Mouse (Mus musculus): ENCODE measurements at regions not wholly inside any gene's neighbourhood (a gene's known extent, or its start where the extent isn't known, plus 50 kb on each side); places are given as distances from the start of the nearest gene placed in this dataset.
A peak's percentile ranks its signal among the peaks of the same experiment; 100 is the strongest.

DNA sequence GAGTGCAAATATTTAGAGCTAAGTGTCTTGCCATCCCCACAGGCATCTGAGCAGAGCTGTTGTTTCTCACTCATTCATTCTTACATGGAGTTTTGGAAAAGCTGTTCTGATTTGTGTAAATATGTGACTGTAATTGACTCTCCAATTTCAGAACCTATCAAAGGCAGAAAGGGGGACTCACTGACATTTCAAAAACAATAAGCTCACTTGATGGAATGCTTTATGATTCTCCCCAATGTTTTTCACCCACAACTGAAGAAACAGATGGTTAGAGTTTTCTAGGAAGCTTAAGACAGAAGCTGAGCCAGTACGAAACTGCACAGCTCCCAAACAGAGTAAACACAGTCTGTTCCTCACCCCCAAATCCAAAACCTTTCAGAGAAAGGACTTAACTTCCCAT lies 460.1 kb upstream of the Etaa1 start:
- no peak for DNase-seq (ENCODE audit: low spot score in 2 of 2)

GRCm38 (mm10) chr11:18408071-18408752 lies 454.5 kb upstream of the Etaa1 start:
- no peak for DNase-seq (ENCODE audit: low spot score in 2 of 2)

DNA sequence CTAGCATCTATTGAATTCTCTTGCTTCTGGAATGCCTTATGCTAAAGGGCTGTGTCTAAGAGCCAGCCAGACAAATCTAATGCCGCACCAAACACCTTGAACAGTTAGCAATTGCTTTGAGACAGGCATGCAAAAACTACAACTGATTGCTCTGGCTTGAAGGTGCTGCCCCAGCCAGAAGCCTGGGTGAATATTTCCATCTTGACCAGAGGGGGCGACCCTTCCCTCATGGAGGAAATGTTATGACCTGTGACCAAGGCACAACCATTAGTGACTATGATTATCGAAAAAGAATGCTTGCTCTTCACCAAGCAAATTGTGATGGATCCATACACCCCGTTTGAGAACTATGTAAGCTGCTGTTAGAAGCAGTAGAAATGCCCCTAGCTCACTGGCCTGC lies 445.9 kb upstream of the Etaa1 start:
- no peak for DNase-seq (ENCODE audit: low spot score in 2 of 2)

DNA sequence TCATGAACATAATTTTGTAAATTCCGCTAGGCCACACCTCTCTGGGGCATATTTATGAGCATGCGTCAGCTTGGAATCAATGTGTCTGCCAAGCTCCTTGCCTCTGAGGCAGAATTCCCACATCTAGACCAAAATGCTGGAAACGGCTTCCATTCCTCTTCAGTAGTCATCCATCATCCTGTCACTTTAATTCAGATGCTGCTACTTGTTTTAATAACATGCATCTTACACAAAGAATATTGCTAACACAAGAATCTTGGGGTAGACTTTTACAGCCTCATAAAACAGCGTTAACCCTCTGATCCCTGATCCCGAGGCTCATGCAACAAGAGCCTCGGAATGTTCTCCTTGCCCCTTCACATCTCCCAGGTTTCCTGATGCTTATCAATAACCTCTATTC lies 442.7 kb upstream of the Etaa1 start:
- no peak for DNase-seq (ENCODE audit: low spot score in 2 of 2)

- no peak for DNase-seq (ENCODE audit: low spot score in 2 of 2)
Measured at GRCm38 (mm10) chr11:18395631-18396030, 442.0 kb upstream of the Etaa1 start.

- DNase-seq (ENCODE audit: low spot score in 2 of 2), result no peak
Measured at GRCm38 (mm10) chr11:18372813-18373332, 419.2 kb upstream of the Etaa1 start.

- no peak for DNase-seq (ENCODE audit: low spot score in 2 of 2)
Measured at GRCm38 (mm10) chr11:18371304-18371703, 417.6 kb upstream of the Etaa1 start.

- no peak for DNase-seq (ENCODE audit: low spot score in 2 of 2)
Measured at GRCm38 (mm10) chr11:18370861-18371260, 417.2 kb upstream of the Etaa1 start.

DNA sequence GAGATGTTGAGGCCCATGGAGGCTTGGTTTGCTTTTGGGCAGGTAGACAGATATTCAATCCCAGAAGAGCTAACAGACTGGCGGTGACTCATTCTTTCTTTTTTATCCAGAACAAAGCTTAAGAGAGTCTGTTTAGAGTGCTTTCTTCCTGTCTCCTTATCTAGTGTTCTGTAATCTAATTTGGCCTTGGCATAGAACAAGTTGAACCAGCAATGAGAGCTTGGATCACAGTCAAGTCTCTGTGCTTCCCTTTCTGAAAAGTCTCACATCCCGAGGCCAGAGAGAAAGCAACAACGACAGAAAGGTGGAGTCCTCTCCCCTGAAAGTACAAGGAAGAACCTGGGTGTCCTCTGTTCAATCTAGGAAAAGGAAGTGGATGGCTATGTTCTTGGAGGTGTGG lies 401.2 kb upstream of the Etaa1 start:
- DNase-seq (ENCODE audit: low spot score in 2 of 2), result no peak

- no peak for DNase-seq (ENCODE audit: low spot score in 2 of 2)
Measured at GRCm38 (mm10) chr11:18354156-18354555, 400.5 kb upstream of the Etaa1 start.

DNA sequence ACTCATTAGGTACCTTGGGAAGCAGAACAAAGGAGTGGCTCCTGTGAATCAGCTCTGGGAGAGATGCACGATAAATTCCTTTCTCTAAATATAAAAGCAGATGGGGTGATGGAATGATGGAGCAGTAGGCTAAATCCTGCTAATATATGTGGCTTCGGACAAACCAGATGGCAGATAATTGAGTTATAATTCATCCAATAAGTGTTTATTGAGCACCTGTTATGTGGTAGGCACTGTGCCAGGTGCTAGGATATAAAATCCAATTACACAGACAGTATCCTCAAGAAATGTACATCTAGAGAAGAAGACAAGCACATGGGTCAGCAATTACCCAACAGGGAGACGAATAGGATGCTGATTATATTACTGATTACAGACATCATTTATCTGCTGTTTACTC lies 394.2 kb upstream of the Etaa1 start:
- DNase-seq (ENCODE audit: low spot score in 2 of 2), result peak in 1 of 2 experiments; percentile 3

GRCm38 (mm10) chr11:18313510-18314301 lies 360.0 kb upstream of the Etaa1 start:
- DNase-seq (ENCODE audit: low spot score in 2 of 2), result no peak

DNA sequence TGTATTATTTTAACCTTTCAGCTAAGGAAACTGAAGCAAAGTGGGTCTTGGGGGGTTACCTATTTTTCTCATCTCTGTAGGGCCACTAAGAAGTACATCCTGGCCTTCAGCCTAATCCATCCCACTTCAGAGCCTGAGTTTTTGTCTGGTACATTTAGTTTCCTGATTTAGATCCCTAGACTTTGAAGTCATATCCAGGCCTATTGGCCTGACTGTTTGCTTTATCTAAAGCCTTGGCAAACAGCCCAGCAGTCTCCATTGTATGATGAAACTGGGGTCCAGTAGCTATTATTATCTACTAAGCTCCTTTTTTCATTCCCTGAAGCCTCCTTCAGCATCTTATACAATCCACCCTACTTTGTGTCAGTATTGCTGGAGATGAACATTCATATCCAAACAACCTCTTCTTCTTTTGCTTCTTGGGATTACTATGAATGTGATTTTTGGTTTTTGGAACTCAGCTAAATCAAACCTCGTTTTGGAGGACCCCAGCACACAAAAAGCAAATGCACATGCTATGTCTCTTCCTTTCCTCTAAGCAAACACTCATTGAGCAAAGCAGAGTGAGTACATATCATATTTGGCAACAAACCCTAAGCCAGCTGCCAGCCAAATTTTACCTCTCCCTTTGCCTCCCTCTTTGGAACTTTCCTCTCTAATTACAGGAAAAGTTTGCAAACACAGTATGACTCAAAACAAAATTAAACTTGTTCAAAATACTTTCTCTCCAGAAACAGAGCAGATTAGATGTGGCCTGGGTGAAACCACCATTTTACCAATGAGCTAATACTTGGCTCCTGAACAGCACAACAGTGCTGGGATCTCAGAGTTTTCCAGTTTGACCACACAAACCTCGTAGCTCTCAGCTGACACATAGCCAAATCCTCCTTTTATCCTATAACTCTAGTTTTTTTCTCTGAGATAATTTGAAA lies 342.8 kb upstream of the Etaa1 start:
- DNase-seq (ENCODE audit: low spot score in 2 of 2), result no peak

DNA sequence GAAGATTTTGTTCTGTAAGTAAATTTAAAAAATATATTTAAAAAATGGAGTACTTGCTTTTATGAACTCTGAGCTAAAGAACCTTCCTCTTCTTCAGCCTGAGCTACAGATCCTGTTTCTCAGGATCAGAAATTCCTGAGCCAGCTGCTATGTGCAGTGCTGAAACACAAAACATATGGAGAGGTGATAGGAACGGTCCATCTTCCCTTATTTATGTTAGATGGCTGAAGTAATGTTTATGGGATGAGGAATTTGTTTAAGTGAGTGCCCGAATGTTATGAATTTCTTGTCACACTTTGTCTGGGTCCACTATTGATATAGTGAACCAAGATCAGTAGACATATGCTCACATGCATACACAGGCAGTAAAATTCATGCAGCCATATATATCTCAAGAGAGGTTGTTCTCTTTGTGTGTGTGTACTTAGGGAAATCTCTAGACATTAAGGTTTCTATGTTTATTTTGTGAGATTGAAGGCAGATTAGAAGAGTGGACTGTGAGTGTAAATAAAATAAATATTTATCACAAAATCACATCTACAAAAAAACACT lies 325.0 kb upstream of the Etaa1 start:
- no peak for DNase-seq (ENCODE audit: low spot score in 2 of 2)

DNA sequence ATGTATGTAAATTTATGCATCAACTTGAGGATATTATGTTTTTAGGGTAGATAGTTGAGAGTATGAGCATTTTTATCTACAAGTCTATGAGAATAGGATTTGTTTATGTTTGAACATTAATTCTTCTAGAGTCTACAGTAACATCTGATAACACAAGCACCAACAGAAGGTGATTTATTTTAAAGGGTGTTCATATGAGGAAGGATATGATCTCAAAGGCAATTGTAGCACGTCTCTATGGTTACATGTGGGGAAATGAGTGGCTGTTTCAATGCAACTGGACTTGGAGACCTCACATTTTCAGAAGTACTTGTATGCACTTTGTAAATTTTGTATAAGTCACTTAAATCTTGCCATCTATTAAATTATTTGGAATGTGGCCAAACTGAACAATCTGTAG lies 318.7 kb upstream of the Etaa1 start:
- no peak for DNase-seq (ENCODE audit: low spot score in 2 of 2)

GRCm38 (mm10) chr11:18266161-18266560 lies 312.5 kb upstream of the Etaa1 start:
- DNase-seq (ENCODE audit: low spot score in 2 of 2), result no peak

DNA sequence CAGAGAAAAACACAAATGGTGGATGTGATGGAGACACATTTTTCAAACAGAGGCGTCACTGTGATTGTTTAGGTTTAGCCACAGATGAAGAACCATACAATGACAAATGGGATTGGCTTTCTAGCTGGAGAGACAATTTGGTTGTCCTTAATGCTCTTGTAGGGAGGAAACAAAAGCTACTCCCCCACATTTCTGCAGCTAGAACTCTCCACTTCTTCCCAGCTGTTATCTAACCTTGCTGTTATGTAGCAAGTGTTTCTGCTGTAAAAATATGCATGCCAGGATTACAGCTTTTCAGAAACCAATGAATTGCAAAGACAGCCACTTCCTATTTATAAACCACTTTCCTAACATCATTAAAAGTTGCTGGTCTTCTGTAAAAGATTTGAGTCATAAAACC lies 309.2 kb upstream of the Etaa1 start:
- DNase-seq (ENCODE audit: low spot score in 2 of 2), result no peak

- no peak for DNase-seq (ENCODE audit: low spot score in 2 of 2)
Measured at GRCm38 (mm10) chr11:18249236-18249635, 295.6 kb upstream of the Etaa1 start.

DNA sequence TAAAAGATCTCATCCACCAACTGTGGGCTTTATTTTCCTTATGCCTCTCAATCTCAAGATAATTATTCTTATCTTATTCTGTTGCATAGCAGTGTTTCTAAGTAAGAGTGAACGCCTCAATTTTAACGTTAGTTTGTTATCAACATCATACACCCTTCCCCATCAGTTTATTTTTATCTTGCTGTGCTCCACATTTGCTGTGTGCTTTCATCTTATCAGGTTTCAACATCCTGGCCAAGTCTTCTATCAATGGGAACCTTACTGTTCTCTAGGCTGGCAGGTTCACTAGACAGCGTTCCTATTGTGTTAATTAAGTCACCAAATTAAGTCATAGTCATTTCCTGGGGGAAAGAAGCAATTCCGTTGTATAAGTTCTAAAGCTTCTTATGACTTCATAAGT lies 263.1 kb upstream of the Etaa1 start:
- DNase-seq (ENCODE audit: low spot score in 2 of 2), result no peak

DNA sequence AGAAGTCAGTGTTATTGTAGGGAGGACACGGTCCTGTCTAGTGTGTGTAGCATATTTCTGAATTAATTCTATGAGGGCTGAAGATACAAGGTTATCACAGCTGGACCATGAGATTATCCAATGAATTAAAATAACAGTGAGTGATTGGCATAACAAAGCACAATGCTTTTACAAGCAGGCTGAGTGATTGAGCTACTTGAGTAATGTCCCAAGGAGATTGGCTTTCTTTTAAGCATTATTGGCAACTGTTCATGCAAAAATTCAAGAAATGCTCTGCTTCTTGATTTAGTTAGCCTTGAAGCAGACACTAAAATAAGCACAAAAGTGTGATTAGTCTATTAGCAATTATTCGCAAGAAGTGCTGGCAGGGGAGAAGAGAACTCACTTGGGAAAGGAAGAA lies 219.4 kb upstream of the Etaa1 start:
- no peak for DNase-seq (ENCODE audit: low spot score in 2 of 2)

GRCm38 (mm10) chr11:18171207-18171776 lies 217.6 kb upstream of the Etaa1 start:
- no peak for DNase-seq (ENCODE audit: low spot score in 2 of 2)
